Mouse (Mus musculus): ENCODE results near the gene Macrod2.

- TF ChIP-seq CTCF (IDR thresholded peaks at IDR 0.05) (no peak), EP300 (IDR thresholded peaks at IDR 0.05) (no peak)
Observed at GRCm38 (mm10) chr2:142222137-142222921, 1827.2 kb downstream of the Macrod2 start.

Measured in lung, postnatal 0 days (tissue).